8 mouse cellular contexts compared by ENCODE assay signal in the genomic region with DNA sequence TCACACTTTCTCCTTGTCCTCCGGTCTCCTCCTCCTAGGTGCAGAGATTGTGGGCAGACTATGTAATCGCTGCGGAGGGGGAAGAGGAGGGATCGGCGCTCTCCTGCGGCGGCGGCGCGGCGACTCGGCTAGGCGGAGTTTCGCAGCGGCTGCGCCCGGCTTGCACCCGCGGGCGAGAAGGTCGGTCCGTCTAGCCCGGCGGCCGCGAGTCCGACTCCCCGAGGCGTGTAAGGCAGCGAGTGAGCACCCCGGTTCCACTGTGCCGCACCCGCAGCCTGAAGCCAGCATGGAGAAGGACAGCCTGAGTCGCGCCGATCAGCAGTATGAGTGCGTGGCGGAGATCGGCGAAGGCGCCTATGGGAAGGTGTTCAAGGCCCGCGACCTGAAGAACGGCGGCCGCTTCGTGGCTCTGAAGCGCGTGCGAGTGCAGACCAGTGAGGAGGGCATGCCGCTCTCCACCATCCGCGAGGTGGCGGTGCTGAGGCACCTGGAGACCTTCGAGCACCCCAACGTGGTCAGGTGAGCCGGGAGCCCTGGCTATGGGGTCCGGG. TPM values are rescaled to one million over a fixed set of nuclear protein-coding genes. Genes with fewer than 3 reads are reported as not detected.
DNase-seq lines count a peak whose midpoint lies in the region; ATAC-seq and TF ChIP-seq lines count a peak whose summit lies in the region.

No protein-coding gene starts in this region.

- peak overlapping the region; percentile 75 for H3K27ac ChIP-seq in forebrain, embryonic 13.5 days
- peak overlapping the region; percentile 70 for H3K27ac ChIP-seq in neural tube, embryonic 13.5 days (replicated peaks)
- peak overlapping the region; percentile 4; the same call in 1 of the 2 replicates for H3K27ac ChIP-seq in testis, adult 2 months (ENCODE audit: control insufficient read depth, insufficient read depth, low read depth, low read length)

- 0% methylated on average over 41 of the region's 58 CpGs for WGBS in forebrain, embryonic 13.5 days
- WGBS in neural tube, embryonic 13.5 days: under 1% methylated on average over 40 of the region's 58 CpGs

- peaks cover 18% of the 10 kb centered on the region for H3K4me1 ChIP-seq in E14TG2a.4 (replicated peaks; ENCODE audit: low read depth, low read length)
- peaks cover 27% of the 10 kb centered on the region for H3K4me1 ChIP-seq in forebrain, embryonic 13.5 days
- peaks cover 35% of the 10 kb centered on the region for H3K4me1 ChIP-seq in neural tube, embryonic 13.5 days (replicated peaks)
- peaks cover 10% of the 10 kb centered on the region for H3K4me1 ChIP-seq in testis, adult 2 months (ENCODE audit: control insufficient read depth, insufficient read depth, low read length)

- H3K9me3 ChIP-seq in E14TG2a.4 (ENCODE audit: low read length): no peaks in the 10 kb centered on the region
- H3K9me3 ChIP-seq in forebrain, embryonic 13.5 days (replicated peaks): no peaks in the 10 kb centered on the region
- H3K9me3 ChIP-seq in neural tube, embryonic 13.5 days: no peaks in the 10 kb centered on the region

- H3K9ac ChIP-seq in forebrain, embryonic 13.5 days: peak overlapping the region; percentile 73
- H3K9ac ChIP-seq in neural tube, embryonic 13.5 days: peak overlapping the region; percentile 70

- no peaks in the 10 kb centered on the region for H3K27me3 ChIP-seq in E14TG2a.4 (ENCODE audit: insufficient read depth, low read length)
- peaks cover 6% of the 10 kb centered on the region; the same call in 1 of the 2 replicates for H3K27me3 ChIP-seq in forebrain, embryonic 13.5 days
- peaks cover 38% of the 10 kb centered on the region for H3K27me3 ChIP-seq in neural tube, embryonic 13.5 days
- H3K27me3 ChIP-seq in testis, adult 2 months (ENCODE audit: control insufficient read depth, insufficient read depth, low read length): no peaks in the 10 kb centered on the region

- TF ChIP-seq CTCF in E14TG2a.4 (conservative IDR thresholded peaks at IDR 0.05; ENCODE audit: low read length): peak; percentile 36
- TF ChIP-seq CTCF in testis, adult 2 months (IDR thresholded peaks at IDR 0.05; ENCODE audit: control insufficient read depth, insufficient read depth, insufficient replicate concordance, low read depth, low read length): peak; percentile 56

- peak overlapping the region; percentile 93 for H3K4me2 ChIP-seq in forebrain, embryonic 13.5 days
- H3K4me2 ChIP-seq in neural tube, embryonic 13.5 days: peak overlapping the region; percentile 92

- peak; percentile 72 for DNase-seq in c-Kit-positive CD71-positive TER-119-positive erythroid progenitor cells, embryonic 14.5 days (ENCODE audit: low spot score)
- peak; percentile 93 for DNase-seq in heart, postnatal 10 days
- peak; percentile 89 to 93 for DNase-seq in kidney, postnatal 4 days
- peak; percentile 88 to 90 for DNase-seq in lung, adult 18-20 months

- peak overlapping the region; percentile 89 for H3K4me3 ChIP-seq in E14TG2a.4 (replicated peaks; ENCODE audit: low read length)
- peak overlapping the region; percentile 62 for H3K4me3 ChIP-seq in forebrain, embryonic 13.5 days
- peak overlapping the region; percentile 53 for H3K4me3 ChIP-seq in neural tube, embryonic 13.5 days
- H3K4me3 ChIP-seq in testis, adult 2 months (ENCODE audit: control insufficient read depth, low read depth, low read length): peak overlapping the region; percentile 89

- peak; percentile 68 for ATAC-seq in forebrain, embryonic 13.5 days
- peak; percentile 75 for ATAC-seq in neural tube, embryonic 13.5 days (ENCODE audit: low read depth)

- intact Hi-C loops in heart, postnatal 10 days (cut with DNase I): loop anchor here (5.0 kb wide), 2 partner anchors 88 to 122 kb away; no protein-coding TSS in a partner anchor

- TF ChIP-seq POLR2A in testis, adult 2 months (IDR thresholded peaks at IDR 0.05; ENCODE audit: control insufficient read depth, low read depth, low read length): no peak

- peaks cover 27% of the 10 kb centered on the region for H3K36me3 ChIP-seq in E14TG2a.4 (ENCODE audit: insufficient read depth, low read length)
- H3K36me3 ChIP-seq in forebrain, embryonic 13.5 days (ENCODE audit: poor library complexity, severe bottlenecking): no peaks in the 10 kb centered on the region
- no peaks in the 10 kb centered on the region for H3K36me3 ChIP-seq in neural tube, embryonic 13.5 days
- no peaks in the 10 kb centered on the region for H3K36me3 ChIP-seq in testis, adult 2 months (ENCODE audit: control insufficient read depth, insufficient read depth, low read length)

RNA-seq across cellular contexts. Expression of a gene that starts 2.9 kb away (rescaled TPM):
- 30.3 and 34.4 TPM in 2 replicates for polyA plus RNA-seq in forebrain, embryonic 13.5 days (2015; fragmentation: Nextera tagmentation; extraction: Ambion mirVana)
- total RNA-seq in heart, postnatal 10 days (2021): 10 to 100 TPM; 41.9 to 48.2 TPM
- polyA plus RNA-seq in neural tube, embryonic 13.5 days (2015; fragmentation: Nextera tagmentation; extraction: Ambion mirVana): 16.4 and 17.6 TPM in 2 replicates
- 5.1 and 5.6 TPM in 2 replicates for polyA plus RNA-seq in testis, adult 2 months (2012; rRNA removed)

Comparison
In these comparisons a context has a peak if more than half of its experiments do, and no peak if none do; other contexts are left out.
1. Peak in every context shown above with its lines: DNase-seq, ATAC-seq, H3K4me3 ChIP-seq and H3K27ac ChIP-seq.
2. H3K27ac ChIP-seq: peak in every context shown above with its lines; median percentile 75 in forebrain, embryonic 13.5 days; 70 in neural tube, embryonic 13.5 days; 4 in testis, adult 2 months.